Mouse (Mus musculus) E14TG2a.4 (cell line): ENCODE data around the gene Esyt2.

Experiments used
- H3K27me3 ChIP-seq: 2 replicates; pipeline ENCODE4 v1.6.1; 2014; ENCODE audit warnings: low read length, control low read depth; ENCODE audit not compliant: insufficient read depth
- H3K36me3 ChIP-seq: 2 replicates; pipeline ENCODE4 v1.6.1; 2014; ENCODE audit warnings: low read length, control low read depth; ENCODE audit not compliant: insufficient read depth
- H3K4me1 ChIP-seq: replicated peaks from 2 replicates; pipeline ENCODE4 v1.6.1; 2014; ENCODE audit warnings: low read depth, low read length, control low read depth
- H3K4me3 ChIP-seq: replicated peaks from 2 replicates; pipeline ENCODE4 v1.5.1; 2014; ENCODE audit warnings: mild to moderate bottlenecking, low read length
- H3K9me3 ChIP-seq: 2 replicates; pipeline ENCODE4 v1.6.1; 2014; ENCODE audit warnings: low read length, control low read depth
- CTCF ChIP-seq: conservative IDR thresholded peaks from 2 replicates; pipeline ENCODE4 v1.5.1; 2014; ENCODE audit warnings: low read length
- NANOG ChIP-seq: IDR thresholded peaks from 2 replicates; pipeline ENCODE4 v1.6.1; 2014; ENCODE audit warnings: borderline replicate concordance, low read length, mixed read lengths
- POU5F1 ChIP-seq: IDR thresholded peaks from 2 replicates; pipeline ENCODE4 v1.6.1; 2014; ENCODE audit warnings: low read length, borderline replicate concordance

Esyt2 gene

GRCm38 (mm10) chr12:116407883-116408282 lies 126.9 kb downstream of the Esyt2 start:
- TF ChIP-seq NANOG (no peak), POU5F1 (no peak), CTCF (no peak)
- H3K27me3 ChIP-seq, result no peaks in the 10 kb centered on the region
- peaks cover 66% of the 10 kb centered on the region for H3K36me3 ChIP-seq
- H3K4me1 ChIP-seq, result peaks cover 22% of the 10 kb centered on the region
- H3K9me3 ChIP-seq, result peaks cover 15% of the 10 kb centered on the region
- H3K4me3 ChIP-seq, result no peak overlapping the region

GRCm38 (mm10) chr12:116414941-116415340 lies 133.9 kb downstream of the Esyt2 start:
- Histone ChIP-seq H3K4me1 (no peaks in the 10 kb centered on the region), H3K36me3 (peaks cover 78% of the 10 kb centered on the region), H3K27me3 (no peaks in the 10 kb centered on the region), H3K9me3 (no peaks in the 10 kb centered on the region), H3K4me3 (no peak overlapping the region)
- no peak for TF ChIP-seq POU5F1
- TF ChIP-seq NANOG, result no peak
- no peak for TF ChIP-seq CTCF

GRCm38 (mm10) chr12:116416514-116416913 lies 135.5 kb downstream of the Esyt2 start:
- Histone ChIP-seq H3K9me3 (no peaks in the 10 kb centered on the region), H3K4me1 (no peaks in the 10 kb centered on the region), H3K36me3 (peaks cover 79% of the 10 kb centered on the region), H3K4me3 (no peak overlapping the region), H3K27me3 (no peaks in the 10 kb centered on the region)
- TF ChIP-seq POU5F1 (no peak), NANOG (no peak)

- Histone ChIP-seq H3K4me1 (no peaks in the 10 kb centered on the region), H3K4me3 (no peak overlapping the region), H3K36me3 (peaks cover 86% of the 10 kb centered on the region), H3K9me3 (no peaks in the 10 kb centered on the region), H3K27me3 (no peaks in the 10 kb centered on the region)
- TF ChIP-seq CTCF (no peak), POU5F1 (no peak), NANOG (no peak)
Measured at GRCm38 (mm10) chr12:116421656-116422055, 140.7 kb downstream of the Esyt2 start.

GRCm38 (mm10) chr12:116425392-116425791 lies 144.4 kb downstream of the Esyt2 start:
- Histone ChIP-seq H3K4me3 (no peak overlapping the region), H3K36me3 (peaks cover 93% of the 10 kb centered on the region), H3K27me3 (no peaks in the 10 kb centered on the region), H3K9me3 (no peaks in the 10 kb centered on the region), H3K4me1 (no peaks in the 10 kb centered on the region)
- TF ChIP-seq CTCF, result no peak
- TF ChIP-seq POU5F1, result no peak
- TF ChIP-seq NANOG, result no peak

GRCm38 (mm10) chr12:116433742-116434141 lies 152.7 kb downstream of the Esyt2 start:
- Histone ChIP-seq H3K27me3 (no peaks in the 10 kb centered on the region), H3K4me1 (no peaks in the 10 kb centered on the region), H3K4me3 (no peak overlapping the region), H3K9me3 (no peaks in the 10 kb centered on the region), H3K36me3 (peaks cover 78% of the 10 kb centered on the region)
- TF ChIP-seq NANOG (no peak), POU5F1 (no peak), CTCF (no peak)

- H3K27me3 ChIP-seq, result no peaks in the 10 kb centered on the region
- no peak overlapping the region for H3K4me3 ChIP-seq
- no peaks in the 10 kb centered on the region for H3K4me1 ChIP-seq
- no peaks in the 10 kb centered on the region for H3K9me3 ChIP-seq
- H3K36me3 ChIP-seq, result peaks cover 78% of the 10 kb centered on the region
- TF ChIP-seq POU5F1 (no peak), CTCF (no peak), NANOG (no peak)
Measured at GRCm38 (mm10) chr12:116435232-116435631, 154.2 kb downstream of the Esyt2 start.

- Histone ChIP-seq H3K4me1 (no peaks in the 10 kb centered on the region), H3K4me3 (no peak overlapping the region), H3K27me3 (no peaks in the 10 kb centered on the region), H3K9me3 (no peaks in the 10 kb centered on the region), H3K36me3 (peaks cover 78% of the 10 kb centered on the region)
- no peak for TF ChIP-seq NANOG
- no peak for TF ChIP-seq CTCF
- TF ChIP-seq POU5F1, result no peak
Measured at GRCm38 (mm10) chr12:116436125-116436524, 155.1 kb downstream of the Esyt2 start.

GRCm38 (mm10) chr12:116438591-116438990 lies 157.6 kb downstream of the Esyt2 start:
- Histone ChIP-seq H3K4me3 (no peak overlapping the region), H3K36me3 (peaks cover 86% of the 10 kb centered on the region), H3K27me3 (no peaks in the 10 kb centered on the region), H3K4me1 (no peaks in the 10 kb centered on the region), H3K9me3 (no peaks in the 10 kb centered on the region)
- TF ChIP-seq CTCF (no peak), NANOG (no peak), POU5F1 (no peak)
